Mouse (Mus musculus): ENCODE data around the gene Abca5.

DNA sequence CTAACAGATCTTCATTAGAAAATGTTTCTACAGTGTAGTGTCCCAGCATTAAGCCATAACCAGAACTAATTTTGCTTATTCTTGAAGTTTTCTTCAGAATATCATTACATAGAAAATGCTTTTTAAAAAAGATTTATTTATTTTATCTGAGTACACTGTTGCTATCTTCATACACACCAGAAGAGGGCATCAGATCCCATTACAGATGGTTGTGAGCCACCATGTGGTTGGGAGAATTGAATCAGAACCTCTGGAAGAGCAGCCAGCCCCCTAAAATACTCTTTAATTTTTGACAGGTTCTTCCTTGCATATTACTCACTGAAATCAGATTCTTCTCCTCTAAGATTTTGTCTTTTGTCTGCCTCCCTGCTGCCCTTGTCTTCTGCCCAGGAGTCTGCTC, 104.5 kb downstream of the Abca5 start:
- TF ChIP-seq CTCF (IDR thresholded peaks at IDR 0.05; ENCODE audit: low read depth, low read length), result no peak
- TF ChIP-seq POLR2A (IDR thresholded peaks at IDR 0.05; ENCODE audit: insufficient read depth, low read length), result no peak

Measured in ES-Bruce4 (cell line).